ENCODE assay signal across 9 mouse cellular contexts in genomic region chr17:34287648-34288047, GRCm38 (mm10). TPM values are rescaled to one million over a fixed set of nuclear protein-coding genes. Genes with fewer than 3 reads are reported as not detected.
DNase-seq lines count a peak whose midpoint lies in the region; ATAC-seq lines count a peak whose summit lies in the region.
"Had no signal": no experiment of that assay in that cellular context is flagged by ENCODE, and none has a peak within 500 bp of the region (broad histone marks: within the 10 kb centered on the region; RNA-seq: fewer than 3 reads in every experiment).

Gene H2-Aa, minus strand, starts transcription at chr17:34287823.

- no peaks in the 10 kb centered on the region for H3K79me2 ChIP-seq in macrophage (ENCODE audit: inconsistent target)

- peak; percentile 38 for DNase-seq in cerebellum, adult 11 months
- peak; percentile 60 for DNase-seq in adrenal gland, postnatal 25 days
- DNase-seq in heart, postnatal 4 days: peak; percentile 88
- DNase-seq in layer of hippocampus, postnatal 10 days (ENCODE audit: low spot score in 2 of 2): peak; percentile 76 to 80
- DNase-seq in spleen, postnatal 10 days (ENCODE audit: low spot score in 2 of 2): peak; percentile 66 to 80

- 0 out of 2 replicates have a peak within 1 kb of the TSS, but pooled peaks have one; percentile 1 for H3K27ac ChIP-seq in macrophage

- no peak within 1 kb of the TSS for H3K4me3 ChIP-seq in macrophage (ENCODE audit: inconsistent target)

- no peaks in the 10 kb centered on the region for H3K36me3 ChIP-seq in macrophage (ENCODE audit: inconsistent target)

- WGBS in macrophage (ENCODE audit: missing documents): 42% methylated on average over 7 of the region's 8 CpGs

- ATAC-seq in cerebellum, adult (ENCODE audit: insufficient number of reproducible peaks, low FRiP score, low TSS enrichment): no peak
- ATAC-seq in erythroid progenitor cell, adult 5-6 weeks (replicated peaks; ENCODE audit: low FRiP score, poor library complexity, severe bottlenecking): no peak

RNA-seq across cellular contexts. Expression of gene H2-Aa, which starts in this region (rescaled TPM):
- total RNA-seq in adrenal gland, postnatal 25 days (2021): 14.2 and 19.2 TPM in 2 replicates
- 84.7 and 90.8 TPM in 2 replicates for total RNA-seq in erythroid progenitor cell, adult 5-6 weeks (2015; ENCODE audit: low replicate concordance)
- total RNA-seq in erythroid progenitor cell, adult 5-6 weeks (2017; ENCODE audit: low replicate concordance): 26.8 and 27.5 TPM in 2 replicates
- 1 to 10 TPM; 2.2 to 3.0 TPM for total RNA-seq in heart, postnatal 4 days (2021)
- under 1 TPM; 0.64 to 0.69 TPM for total RNA-seq in layer of hippocampus, postnatal 10 days (2021)
- 10 to 100 TPM in 22 of 26 experiments, 1 to 10 TPM in 4; 4.4 to 78.3 (median 18.3) TPM for total RNA-seq in macrophage (2018; cell fraction: chromatin; rRNA removed)
- 100 to 1,000 TPM in 24 of 26 experiments, 10 to 100 TPM in 2; 96.8 to 261 (median 173) TPM for total RNA-seq in macrophage (2018; cell fraction: cytosol; rRNA removed)
- 100 to 1,000 TPM in 23 of 26 experiments, 10 to 100 TPM in 3; 44.4 to 288 (median 166) TPM for total RNA-seq in macrophage (2018; cell fraction: nucleus; rRNA removed)
- polyA plus RNA-seq in macrophage (2018): 116 to 315 TPM (median 141 TPM) in 3 replicates
- polyA plus RNA-seq: C2C12 had no signal

Comparison
In these comparisons a context has a peak if more than half of its experiments do, and no peak if none do; other contexts are left out.
1. Peak in DNase-seq in layer of hippocampus, postnatal 10 days; RNA of the gene not detected or under 1 TPM.
2. DNase-seq: peak in every context shown above with its lines; median percentile 88 in heart, postnatal 4 days; 78 in layer of hippocampus, postnatal 10 days; 73 in spleen, postnatal 10 days; 60 in adrenal gland, postnatal 25 days; 38 in cerebellum, adult 11 months.